Mouse (Mus musculus): Measurements from ENCODE around the gene Mical3.

The Mical3 gene

DNA sequence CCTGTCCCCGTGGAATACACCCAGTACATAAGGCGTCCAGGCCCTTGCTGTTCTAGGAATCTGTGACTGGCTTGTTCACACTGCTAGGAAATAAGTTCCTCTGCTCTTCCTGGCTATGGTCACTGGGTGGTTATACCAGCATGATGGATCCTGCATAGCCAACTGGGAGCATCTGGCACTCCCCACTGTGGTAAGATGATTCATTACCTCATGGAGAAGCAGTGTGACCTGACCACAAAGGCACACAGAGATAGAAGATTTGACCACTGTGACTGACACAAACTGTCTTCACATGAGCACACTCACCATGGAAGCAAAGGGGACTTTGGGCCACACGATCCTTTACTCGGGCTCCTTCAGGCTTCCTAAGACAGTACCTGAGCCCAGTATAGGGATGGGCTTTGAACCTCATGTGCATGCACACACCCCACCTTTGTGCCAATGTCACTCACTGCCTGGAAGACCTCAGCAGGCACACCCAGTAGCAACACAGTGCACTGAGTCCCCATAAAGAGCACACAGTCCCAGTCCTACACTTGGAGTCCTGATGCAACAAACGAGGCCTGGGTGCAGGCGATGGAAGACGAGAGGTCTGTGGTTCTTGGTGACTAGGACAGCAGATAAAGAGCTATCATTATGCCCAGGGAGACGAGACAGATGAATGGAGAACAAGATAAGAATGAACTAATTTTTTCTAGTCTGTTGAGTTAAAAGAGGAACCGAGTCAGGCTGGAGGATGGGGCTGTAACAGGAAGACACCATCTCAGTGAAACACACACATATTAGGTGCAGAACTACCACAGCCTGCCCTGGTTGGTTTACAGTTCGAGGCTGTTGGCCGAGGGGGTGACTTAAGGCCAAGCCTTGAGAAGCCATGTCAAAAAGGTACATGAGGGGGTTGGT lies 174.3 kb downstream of the Mical3 start:
- DNase-seq, result no peak

DNA sequence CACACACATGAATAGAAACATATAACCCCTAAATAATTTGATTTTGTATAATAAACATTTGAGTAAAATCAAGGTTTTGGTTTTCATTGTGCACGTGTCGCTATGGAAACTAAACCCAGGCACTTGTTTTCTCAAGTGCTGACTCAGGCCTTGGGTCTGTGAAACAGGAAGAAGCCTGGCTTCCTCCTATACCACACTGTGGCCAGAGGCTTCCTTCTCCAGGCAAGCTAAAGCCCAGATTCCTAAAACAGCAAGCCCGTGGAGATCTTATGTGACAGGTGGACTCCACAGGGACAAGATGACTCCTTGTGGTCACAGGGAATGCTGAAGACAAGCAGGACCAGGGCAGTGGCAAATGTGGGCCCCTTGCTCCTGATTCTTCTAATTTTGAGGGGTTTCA lies 175.6 kb downstream of the Mical3 start:
- no peak for DNase-seq

DNA sequence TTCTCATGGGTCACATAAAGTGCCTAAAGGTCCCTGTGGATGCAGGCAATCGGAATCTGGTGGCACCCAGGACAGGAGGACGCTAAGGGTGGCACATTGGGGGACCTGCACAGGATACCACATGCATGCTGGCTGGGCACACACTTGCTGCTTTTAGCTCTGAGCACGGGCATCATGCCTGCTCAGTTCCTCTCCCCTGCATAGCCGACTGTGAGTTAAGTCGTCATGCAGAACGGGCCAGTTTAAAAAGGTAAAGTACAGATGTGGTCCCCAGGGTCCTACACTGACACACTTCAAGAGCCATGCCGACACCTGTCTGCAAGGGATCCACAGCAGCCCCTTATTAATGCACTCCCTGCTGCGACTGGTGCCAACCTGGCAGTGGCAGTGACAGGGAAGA lies 176.6 kb downstream of the Mical3 start:
- no peak for DNase-seq

DNA sequence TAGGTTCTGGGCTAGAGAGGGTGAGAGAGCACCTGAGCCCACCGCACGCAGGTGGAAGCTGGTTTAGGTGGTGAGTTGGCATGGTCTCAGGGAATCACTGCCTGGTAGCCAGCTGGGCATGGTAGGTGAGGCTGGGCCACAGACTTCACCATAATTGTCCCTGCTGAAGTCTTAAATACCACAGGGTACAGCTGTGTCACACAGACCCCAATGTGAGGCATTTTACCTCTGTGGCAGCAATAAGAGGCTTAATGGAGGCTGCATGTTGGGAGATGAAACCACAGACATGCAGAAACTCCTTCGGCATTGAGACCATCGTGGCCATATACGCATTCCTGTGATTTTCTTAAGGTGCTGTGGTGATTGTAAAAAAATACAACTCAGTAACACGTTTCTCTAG lies 178.3 kb downstream of the Mical3 start:
- no peak for DNase-seq

DNA sequence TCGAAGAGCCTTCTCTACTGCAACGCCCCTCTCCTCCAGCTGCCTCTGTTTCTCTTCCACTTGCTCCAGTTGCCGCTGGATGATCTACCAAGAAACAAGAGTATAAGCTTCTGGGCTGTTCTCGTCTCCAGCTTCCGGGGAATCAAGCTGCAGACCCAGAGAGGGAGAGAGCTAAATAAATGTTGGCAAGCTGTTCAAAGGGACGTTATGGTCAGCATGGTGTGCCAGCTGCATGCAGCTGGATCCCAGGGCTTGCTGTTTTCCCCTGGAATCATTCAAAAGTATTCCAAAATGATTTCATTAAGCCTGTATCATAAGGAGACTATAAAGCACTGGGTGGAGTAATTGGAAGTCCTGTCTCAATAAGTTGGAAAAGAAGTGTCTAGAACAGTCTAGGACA lies 179.5 kb downstream of the Mical3 start:
- no peak for DNase-seq

DNA sequence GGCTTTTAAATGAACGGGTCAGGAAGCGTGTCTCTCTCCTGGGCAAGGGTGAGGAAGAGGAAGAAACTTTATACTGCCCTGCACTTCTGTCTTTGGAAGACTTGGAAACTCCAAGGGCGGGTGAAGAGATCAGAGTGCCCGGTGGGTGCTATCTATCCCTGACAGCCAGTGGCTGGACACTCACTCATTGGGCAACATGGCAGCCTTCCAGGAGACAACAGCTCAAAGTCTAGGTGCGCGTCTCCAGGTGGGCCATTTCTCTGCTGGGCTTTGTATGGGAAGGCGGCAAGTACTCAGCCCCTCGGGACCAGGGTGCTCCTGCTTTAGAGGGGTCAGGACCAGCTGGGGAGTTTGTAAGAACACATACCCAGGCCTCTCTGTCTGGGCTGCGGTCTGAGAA lies 185.3 kb downstream of the Mical3 start:
- DNase-seq, result no peak

DNA sequence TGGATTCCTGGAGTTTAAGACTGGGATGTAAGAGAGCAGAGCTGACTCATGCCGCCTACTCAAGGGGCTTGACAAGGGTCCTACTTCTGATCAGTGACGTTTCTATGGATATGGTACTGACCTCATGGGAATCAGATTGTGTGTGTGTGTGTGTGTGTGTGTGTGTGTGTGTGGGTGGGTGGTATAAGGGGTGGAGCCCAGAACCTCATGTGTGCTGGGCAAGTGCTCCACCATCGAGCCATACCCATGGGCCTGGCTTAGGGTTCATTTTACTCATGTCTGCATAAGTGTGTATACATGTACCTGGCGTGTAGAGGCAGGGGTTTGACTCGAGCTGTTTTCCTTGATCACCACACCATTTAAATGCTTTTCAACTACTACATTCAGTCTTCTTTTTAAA lies 186.8 kb downstream of the Mical3 start:
- no peak for DNase-seq

DNA sequence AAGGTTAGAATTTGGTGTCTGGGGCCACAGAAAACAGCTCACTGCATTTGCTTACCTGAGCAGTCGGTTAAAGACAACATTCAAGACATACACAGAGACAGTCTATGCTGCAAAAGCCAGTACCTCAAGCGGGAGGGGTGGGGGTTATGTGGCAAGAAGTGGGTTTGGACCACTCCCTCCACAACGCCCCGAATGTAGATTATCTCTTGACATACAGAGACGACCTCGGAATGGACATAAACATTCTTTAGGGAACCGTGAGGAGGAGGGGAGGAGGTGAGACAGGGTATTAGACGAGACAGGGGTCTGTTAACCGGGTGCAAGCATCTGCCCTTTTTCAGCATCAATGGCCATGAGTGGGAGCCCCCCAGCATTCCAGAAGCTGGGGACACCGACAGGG lies 187.2 kb downstream of the Mical3 start:
- DNase-seq, result no peak

DNA sequence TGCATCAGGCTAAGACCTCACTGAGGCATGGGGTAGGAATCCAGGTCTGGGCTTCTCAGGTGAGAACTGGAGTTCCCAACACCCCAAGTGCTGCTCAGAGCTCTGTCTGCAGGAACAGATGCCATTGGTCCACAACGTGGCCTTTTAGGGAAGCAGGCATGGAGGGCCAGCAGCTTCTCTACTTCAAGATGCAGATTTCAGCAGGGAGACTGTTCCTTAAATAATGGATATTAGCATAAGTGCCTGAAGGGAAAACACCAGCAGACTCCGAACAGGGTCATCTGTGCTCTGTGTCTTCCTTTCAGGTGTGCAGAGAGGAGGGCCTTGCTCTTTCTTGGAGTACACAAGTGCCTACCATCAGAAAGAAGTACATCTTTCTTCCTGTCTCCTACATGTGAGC lies 187.7 kb downstream of the Mical3 start:
- no peak for DNase-seq

DNA sequence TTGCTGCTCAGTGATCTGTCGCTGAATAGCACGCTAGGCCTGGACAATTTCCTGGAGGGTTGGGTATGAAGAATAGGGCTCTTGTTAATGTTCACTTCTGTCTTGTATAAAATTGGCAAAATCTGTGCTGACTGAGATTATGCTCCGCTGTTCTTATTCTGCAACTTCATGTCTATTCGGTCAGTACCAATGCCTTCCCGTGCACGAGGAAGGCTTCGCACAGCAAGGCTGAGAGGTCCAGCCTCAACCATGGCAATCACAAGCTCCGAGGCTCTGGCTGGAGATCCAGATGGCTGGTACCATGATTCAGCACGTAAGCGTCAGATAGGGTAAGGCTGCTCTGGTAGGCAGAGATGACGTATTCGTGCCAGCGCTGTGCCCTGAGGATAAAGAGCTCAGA lies 189.2 kb downstream of the Mical3 start:
- DNase-seq, result no peak

DNA sequence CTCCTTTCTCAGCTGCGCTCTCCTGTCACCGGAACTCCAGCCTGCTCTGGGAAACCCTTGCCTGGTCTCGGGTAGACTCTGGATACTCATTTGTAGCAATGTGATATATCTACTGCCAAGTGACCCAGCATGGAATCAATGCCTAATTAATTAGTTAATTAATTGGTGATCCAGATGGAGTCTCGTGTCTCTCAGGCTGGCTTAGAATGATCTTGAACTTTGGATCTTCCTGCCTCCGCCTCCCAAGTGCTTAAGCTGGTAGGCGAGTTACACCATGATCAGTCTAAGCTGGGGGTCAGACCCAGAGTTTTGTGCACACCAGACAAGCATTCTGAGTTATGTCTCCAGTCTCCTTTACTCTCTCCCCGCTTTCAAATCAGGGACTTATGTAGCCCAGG lies 189.7 kb downstream of the Mical3 start:
- DNase-seq, result no peak

DNA sequence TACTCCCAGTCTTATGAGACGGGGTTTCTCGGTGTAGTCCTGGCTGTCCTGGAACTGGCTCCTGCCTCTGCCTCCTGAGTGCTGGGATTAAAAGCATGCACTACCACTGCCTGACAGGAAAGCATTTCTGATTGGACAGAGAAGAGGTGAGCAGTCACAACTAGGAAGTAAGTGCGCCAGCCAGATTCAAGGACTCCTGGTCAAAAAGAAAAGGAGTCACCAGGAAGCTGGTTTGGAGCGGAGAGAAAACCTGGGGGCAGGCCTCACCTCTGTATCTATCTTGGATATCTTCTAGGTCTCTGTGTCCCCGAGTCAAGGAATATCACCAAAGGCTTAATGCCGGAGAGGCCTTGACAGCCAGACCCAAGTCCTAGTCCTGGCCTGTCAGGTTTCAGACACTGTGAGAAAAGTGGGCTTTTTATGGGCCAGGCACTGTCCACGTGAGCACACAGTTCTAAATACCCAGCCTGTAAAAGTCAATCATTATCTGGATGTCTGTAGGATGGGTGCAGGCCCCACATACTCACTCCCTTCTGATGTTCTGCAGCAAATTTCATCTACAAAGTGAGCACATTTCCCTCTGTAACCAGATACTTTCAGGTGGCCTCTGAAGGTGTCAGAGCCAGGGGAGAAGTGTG lies 190.2 kb downstream of the Mical3 start:
- DNase-seq, result no peak

DNA sequence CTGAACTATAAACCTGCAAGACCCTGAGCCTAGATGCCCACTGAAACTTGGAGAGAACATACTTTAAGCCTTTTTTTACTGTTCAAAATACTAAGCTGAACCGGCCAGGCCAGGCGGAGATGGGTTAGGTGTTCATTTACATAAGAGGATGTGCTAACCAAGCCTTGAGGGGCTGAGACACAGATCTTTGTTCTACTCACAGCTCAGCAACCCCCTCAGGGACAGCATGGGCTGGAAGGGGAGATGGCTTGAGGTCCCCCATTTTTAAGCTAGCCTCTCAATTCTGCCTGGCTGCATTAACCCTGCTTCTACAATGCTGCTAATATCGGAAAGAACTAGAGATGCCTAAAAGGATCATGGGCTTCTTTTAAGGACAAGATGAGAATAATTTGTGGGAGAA lies 191.0 kb downstream of the Mical3 start:
- no peak for DNase-seq

DNA sequence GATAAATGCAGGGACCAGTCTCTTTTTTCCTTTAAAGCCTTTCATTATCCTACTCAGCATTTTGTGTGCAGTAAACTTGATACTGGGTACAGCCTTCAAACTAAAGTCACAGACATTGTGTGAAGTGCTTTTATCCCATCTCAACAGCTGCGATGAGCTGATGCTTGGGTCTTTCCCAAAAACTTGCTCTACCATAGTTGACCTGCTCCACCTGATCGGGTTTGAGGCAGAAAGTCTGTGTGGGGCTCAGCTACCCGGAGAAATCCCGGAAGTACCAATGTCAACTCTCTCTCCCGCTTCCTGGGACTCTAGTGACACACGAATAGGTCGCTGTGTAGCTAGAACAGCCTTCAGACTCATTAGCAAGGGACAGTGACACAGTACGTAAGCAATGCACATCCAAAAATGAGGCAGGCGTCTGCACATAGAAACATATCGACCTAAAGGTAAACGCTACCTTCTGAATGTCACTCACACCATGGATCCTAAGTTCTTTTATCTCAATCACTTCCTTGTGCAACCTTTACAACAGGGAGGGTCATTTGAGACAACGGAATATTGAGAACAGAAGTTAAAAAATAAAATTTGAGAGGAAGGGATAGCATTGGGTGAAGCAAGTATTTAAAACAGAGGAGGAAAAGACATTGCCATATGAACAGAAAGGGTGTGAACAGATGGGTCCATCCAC lies 191.9 kb downstream of the Mical3 start:
- DNase-seq, result no peak

DNA sequence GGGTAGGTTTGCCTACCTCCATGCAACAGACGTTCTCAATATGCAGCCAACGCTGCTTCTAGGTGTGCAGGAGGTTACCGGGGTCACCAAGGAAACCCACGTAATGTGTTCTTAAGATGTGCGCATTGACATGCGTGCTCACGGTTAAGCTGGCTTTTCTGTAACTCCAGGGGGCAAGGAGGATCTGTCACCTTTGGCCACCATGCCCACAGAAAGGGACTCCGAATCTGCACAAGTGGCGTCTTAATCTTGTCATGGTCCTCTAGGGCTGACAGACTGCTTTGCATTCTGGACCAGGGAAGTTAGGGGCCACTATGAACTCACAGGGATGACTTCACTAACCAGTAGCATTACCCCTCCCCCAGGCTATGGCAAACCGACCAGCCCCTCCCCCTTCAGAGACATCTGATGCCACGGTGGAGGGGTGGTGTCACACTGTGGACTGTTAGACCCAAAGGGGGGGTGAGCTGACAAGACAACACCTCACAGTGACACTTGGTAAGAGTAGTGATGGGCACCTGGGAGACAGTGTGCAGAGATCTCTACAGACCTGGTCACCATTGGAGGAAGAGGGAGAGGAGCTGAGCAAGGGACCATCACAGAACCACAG lies 192.7 kb downstream of the Mical3 start:
- DNase-seq, result no peak

DNA sequence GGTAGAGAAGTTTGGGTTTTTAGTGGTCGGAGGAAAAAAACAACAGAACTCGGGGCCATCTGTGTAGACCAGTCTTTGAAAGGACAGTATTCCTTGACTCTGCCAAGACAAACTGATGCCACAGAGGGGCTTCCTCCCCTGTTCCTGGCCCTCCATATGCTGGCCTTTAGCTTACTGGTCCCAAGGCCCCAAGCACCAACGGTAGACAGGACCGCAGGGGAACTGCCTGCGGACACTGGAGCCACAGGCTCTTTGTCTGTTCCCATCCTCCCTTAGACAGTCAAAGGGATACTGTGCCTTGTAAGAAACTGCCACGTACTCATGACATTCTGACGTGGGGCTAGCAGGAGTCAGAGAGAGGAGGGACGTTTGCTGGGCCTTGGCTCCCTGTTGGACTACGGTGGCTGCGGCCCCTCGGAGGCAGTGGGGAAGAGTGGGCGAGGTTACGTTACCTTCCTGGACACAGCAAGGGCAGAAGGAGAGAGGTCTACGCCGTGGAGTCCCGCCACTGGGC lies 193.6 kb downstream of the Mical3 start:
- DNase-seq, result no peak

DNA sequence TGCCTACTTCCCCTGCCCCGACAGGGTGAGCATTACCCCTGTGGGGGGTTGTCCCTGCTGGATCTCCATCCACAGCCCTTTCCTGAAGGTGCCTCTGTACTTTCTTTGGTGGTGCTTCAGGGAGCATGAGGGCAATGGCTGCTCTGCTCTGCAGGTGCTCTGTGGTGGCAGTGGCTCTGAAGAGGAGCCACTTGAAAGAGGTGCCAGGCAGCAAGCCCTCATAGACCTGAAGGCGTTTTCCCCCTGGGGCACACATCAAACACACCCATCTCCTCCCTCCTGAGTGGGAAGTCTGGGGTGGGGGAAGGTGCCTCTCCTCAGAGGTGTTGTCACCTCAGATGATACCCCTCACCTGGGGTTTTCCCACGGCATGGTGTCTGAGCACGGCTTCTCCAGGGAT lies 196.6 kb downstream of the Mical3 start:
- no peak for DNase-seq

DNA sequence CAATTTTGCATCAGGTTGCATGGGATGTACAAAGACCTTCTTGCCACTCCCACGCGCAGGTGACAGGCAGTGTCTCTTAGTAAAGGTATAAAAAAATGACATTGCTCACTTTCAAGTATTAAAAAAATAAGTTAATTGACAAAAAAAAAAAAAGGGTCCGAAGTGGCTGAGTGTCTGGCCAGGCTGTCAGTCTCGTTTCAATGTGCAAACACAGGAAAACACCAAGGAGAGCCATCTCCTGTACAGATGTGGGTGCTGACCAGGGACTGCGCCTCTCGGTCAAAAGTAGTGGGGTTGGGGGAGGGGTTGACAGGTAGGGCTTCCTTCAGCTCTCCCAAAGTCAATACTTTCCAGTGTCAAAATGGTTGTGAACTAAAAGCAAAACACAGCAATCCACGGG lies 197.1 kb downstream of the Mical3 start:
- no peak for DNase-seq

DNA sequence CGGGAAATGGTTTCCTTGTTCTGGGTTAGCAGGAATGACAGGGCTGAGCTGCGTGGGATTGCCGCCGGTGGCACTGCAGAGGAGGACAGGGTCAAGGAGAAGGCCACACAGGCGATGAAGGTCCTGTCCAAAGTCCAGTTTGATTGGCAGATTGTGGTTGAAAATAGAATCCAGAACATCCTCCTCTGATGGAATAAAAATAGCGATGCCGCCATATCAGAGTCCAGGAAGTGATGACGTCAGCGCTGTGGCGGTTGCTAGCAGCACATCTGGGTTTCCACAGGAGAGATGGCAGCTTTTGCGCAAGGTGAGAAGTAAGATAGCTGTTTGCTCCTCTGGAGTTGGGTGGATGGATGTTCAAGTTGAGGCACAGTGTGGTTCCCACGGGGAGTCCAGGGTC lies 198.2 kb downstream of the Mical3 start:
- DNase-seq, result no peak

DNA sequence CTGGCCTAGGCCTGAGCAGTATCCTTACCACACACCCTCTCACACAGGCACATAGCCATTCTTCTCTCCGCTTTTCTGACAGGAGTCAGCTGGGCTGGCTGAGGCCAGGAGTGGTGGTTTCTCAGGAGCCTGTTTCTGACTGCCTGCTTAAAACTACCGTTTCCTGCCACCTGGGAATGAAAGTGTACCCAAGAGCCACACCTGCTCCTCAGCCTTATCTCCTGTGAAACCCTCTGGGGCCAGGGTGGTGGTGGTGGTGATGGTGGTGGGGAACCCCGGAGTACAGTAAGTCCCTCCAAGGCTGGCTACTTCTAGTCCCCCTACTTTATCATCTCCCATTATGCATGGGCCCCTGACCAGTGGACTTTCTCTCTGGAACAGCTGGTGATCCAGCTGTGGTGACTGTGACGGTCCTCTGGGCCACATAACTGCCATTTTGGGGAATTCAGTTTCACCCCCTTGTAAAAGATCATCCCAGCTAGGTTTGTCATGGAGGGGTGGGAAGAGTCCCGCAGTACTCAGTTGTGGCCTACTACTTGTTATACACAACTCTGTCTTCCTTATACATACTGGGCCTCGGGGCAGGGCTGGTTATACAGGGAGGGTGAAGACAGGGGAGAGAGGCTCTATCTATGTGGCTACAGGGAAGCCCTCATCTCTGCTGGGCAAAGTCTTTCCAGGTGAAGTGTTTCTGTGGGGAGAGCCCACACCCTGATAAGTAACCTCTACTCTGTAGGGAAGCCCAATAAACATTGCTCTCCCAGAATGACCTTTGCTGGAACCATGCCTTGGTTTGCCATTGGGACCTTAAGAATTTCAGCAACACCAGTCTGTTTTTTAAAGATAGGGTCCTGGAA lies 200.1 kb downstream of the Mical3 start:
- DNase-seq, result no peak

DNA sequence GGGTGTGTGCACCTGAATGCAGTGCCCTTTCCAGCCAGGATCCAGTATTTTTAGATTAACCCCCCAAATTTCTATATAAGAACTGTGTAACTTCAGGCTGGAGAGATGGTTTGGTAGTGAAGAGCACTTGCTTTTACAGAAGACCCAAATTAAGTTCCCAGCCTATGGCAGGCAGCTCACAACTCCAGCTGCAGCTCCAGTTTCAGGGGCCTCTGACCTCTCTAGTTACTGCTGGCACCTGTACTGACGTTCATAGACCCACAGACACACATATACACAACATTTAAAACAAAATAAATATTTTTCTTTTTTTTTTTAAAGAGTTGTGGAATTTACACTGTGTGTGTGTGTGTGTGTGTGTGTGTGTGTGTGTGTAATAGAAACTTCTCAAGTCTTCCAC lies 201.4 kb downstream of the Mical3 start:
- no peak for DNase-seq

DNA sequence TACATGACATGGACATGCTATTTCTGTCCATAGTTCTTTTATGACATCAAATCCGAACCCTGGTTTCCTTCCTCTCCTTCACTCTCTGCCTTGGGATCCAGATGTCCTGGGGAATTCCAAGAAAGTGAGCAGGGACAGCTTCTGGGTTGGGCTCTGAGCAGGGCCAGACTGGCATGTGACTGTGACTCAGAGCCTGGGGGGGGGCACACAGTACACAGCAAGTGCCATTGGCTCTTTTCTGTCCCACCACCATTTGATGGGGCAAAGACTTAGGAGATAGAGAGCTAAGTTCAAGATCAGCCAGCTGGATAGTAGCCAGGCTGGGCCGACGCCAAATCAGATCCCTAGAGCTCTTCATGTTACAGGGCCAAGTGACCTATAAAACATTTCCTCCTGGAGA lies 203.0 kb downstream of the Mical3 start:
- peak; percentile 42 to 50 for DNase-seq
